Mouse (Mus musculus) erythroid progenitor cell, adult 5-6 weeks (primary cell): ENCODE measurements around the gene Proser1. TPM values are rescaled to one million over a fixed set of nuclear protein-coding genes. Genes with fewer than 3 reads are reported as not detected.
A peak's percentile ranks its signal among the peaks of the same experiment; 100 is the strongest.

Experiments
- ATAC-seq: replicated peaks from 2 replicates; pipeline ENCODE4 v1.8.0; 2016; ENCODE audit warnings: moderate number of reproducible peaks, mild to moderate bottlenecking, moderate TSS enrichment, inconsistent platforms; ENCODE audit not compliant: poor library complexity, low FRiP score, severe bottlenecking
- total RNA-seq, 2 experiments: library from RNA; stranded (forward) in 1 of 2; stranded (reverse) in 1 of 2; fragments of 150-400 nt in 1 of 2; fragments of 186-747, 209-891 nt in 1 of 2; gene quantifications; 2 replicates each; pipeline versions ENCODE4 v1.2.3 to v1.2.4; 2015 to 2017; ENCODE audit warnings: low replicate concordance in 2 of 2

The Proser1 gene
- 8.6 and 10.1 TPM in 2 replicates for total RNA-seq (2015; ENCODE audit: low replicate concordance)
- 5.6 and 9.7 TPM in 2 replicates for total RNA-seq (2017; ENCODE audit: low replicate concordance)

- ATAC-seq, result peak; percentile 86
Observed at GRCm38 (mm10) chr3:53463046-53463764, at the start of gene Proser1, which contains the start of gene Nhlrc3. TSS of gene Proser1 (plus strand) at chr3:53463666. TSS of gene Nhlrc3 (minus strand) at chr3:53463332.

- ATAC-seq, result no peak
Observed at GRCm38 (mm10) chr3:53413959-53414358, 49.5 kb upstream of the Proser1 start.

GRCm38 (mm10) chr3:53416036-53416506, 47.4 kb upstream of the Proser1 start:
- no peak for ATAC-seq

- no peak for ATAC-seq
Observed at GRCm38 (mm10) chr3:53417701-53418100, 45.8 kb upstream of the Proser1 start.

- ATAC-seq, result no peak
Observed at GRCm38 (mm10) chr3:53421656-53422055, 41.8 kb upstream of the Proser1 start.

GRCm38 (mm10) chr3:53422691-53423090, 40.8 kb upstream of the Proser1 start:
- ATAC-seq, result no peak

GRCm38 (mm10) chr3:53423576-53423975, 39.9 kb upstream of the Proser1 start:
- ATAC-seq, result no peak

- no peak for ATAC-seq
Observed at GRCm38 (mm10) chr3:53434610-53435009, 28.9 kb upstream of the Proser1 start.

GRCm38 (mm10) chr3:53436550-53436949, 26.9 kb upstream of the Proser1 start:
- ATAC-seq, result no peak

GRCm38 (mm10) chr3:53445540-53445939, 17.9 kb upstream of the Proser1 start:
- ATAC-seq, result no peak

GRCm38 (mm10) chr3:53446801-53447200, 16.7 kb upstream of the Proser1 start:
- ATAC-seq, result no peak

GRCm38 (mm10) chr3:53448208-53448607, 15.3 kb upstream of the Proser1 start:
- ATAC-seq, result no peak

- no peak for ATAC-seq
Observed at GRCm38 (mm10) chr3:53450666-53451065, 12.8 kb upstream of the Proser1 start.

- no peak for ATAC-seq
Observed at GRCm38 (mm10) chr3:53452351-53452750, 11.1 kb upstream of the Proser1 start.

- ATAC-seq, result no peak
Observed at GRCm38 (mm10) chr3:53453346-53453745, 10.1 kb upstream of the Proser1 start.

- ATAC-seq, result no peak
Observed at GRCm38 (mm10) chr3:53454005-53454404, 9.5 kb upstream of the Proser1 start.

- ATAC-seq, result no peak
Observed at GRCm38 (mm10) chr3:53454561-53454960, 8.9 kb upstream of the Proser1 start.

- no peak for ATAC-seq
Observed at GRCm38 (mm10) chr3:53454984-53455383, 8.5 kb upstream of the Proser1 start.

- no peak for ATAC-seq
Observed at GRCm38 (mm10) chr3:53457750-53458149, 5.7 kb upstream of the Proser1 start.

GRCm38 (mm10) chr3:53460106-53460505, 3.4 kb upstream of the Proser1 start:
- no peak for ATAC-seq

GRCm38 (mm10) chr3:53462701-53463045, 793 bp upstream of the Proser1 start:
- no peak; the same call in 1 of the 2 replicates for ATAC-seq

- peak; percentile 13; the same call in 1 of the 2 replicates for ATAC-seq
Observed at GRCm38 (mm10) chr3:53463765-53464114, 274 bp downstream of the Proser1 start.
